Mouse (Mus musculus): ENCODE measurements around the gene Gm4131. TPM values are rescaled to one million over a fixed set of nuclear protein-coding genes. Genes with fewer than 3 reads are reported as not detected.
A peak's percentile ranks its signal among the peaks of the same experiment; 100 is the strongest.

Gene Gm4131
- polyA plus RNA-seq, 1 experiment = not detected

DNA sequence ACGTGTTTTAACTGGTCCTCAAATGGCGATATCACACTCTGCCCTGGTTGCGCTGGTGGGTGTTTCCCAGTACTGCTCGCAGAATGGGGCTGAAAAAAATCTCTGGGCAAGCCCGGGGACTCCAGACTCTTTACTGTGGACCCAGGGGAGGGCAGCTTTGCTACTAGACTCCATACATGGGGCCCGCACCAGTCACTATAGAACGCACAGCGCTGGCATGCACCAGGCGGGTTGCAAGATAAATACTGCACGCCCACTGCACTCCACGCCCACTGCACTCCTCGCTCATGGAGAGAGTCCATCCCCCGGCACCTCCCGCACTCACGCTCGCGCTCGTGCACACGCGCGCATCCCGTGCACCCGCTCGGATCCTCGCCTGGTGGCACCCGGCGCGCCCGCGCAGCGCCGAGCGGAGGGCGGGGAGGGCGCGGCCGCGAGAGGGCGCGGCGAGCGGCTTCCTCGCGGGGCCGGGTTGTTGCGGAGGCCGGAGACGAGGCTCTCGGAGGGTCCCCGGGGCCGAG, 11.4 kb downstream of the Gm4131 start, which contains the start of gene Fam124a:
Fam124a (plus strand) TSS at position 429 of the 521 bp plus-strand sequence.
- Histone ChIP-seq H3K4me1 (ENCODE audit: control insufficient read depth, insufficient read depth, low read length) (peaks cover 6% of the 10 kb centered on the region), H3K4me3 (ENCODE audit: insufficient read depth, low read length) (peak within 1 kb of the TSS; percentile 66), H3K27ac (ENCODE audit: insufficient read depth, low read length) (no peak within 1 kb of the TSS)
- TF ChIP-seq CTCF (IDR thresholded peaks at IDR 0.05; ENCODE audit: extremely low read depth, insufficient read depth, low read length) = no peak
- no peak for TF ChIP-seq POLR2A (IDR thresholded peaks at IDR 0.05; ENCODE audit: extremely low read depth, insufficient read depth, low read length)

DNA sequence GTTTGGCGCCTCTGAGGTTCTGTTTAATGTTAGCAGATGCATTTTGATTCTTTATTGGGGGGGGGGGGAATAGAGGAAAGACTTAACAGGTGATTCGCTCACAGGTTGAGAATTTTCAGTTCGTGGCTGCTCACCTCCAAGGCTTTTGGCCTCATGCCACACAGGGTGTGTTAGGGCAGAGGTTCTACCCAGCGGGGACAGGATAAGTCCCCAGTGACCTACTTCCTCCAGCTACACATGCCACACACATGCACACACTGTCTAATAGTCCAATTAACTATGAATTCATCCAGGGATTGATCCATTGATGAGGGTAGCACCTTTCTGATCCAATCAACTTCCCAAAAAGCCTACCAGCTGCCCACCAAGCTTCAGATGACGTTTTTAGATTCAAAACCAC, 12.9 kb downstream of the Gm4131 start:
- TF ChIP-seq POLR2A (IDR thresholded peaks at IDR 0.05; ENCODE audit: extremely low read depth, insufficient read depth, low read length) = no peak
- TF ChIP-seq CTCF (IDR thresholded peaks at IDR 0.05; ENCODE audit: extremely low read depth, insufficient read depth, low read length) = no peak
- Histone ChIP-seq H3K27ac (ENCODE audit: insufficient read depth, low read length) (no peak overlapping the region), H3K4me3 (ENCODE audit: insufficient read depth, low read length) (no peak overlapping the region), H3K4me1 (ENCODE audit: control insufficient read depth, insufficient read depth, low read length) (peaks cover 6% of the 10 kb centered on the region)

DNA sequence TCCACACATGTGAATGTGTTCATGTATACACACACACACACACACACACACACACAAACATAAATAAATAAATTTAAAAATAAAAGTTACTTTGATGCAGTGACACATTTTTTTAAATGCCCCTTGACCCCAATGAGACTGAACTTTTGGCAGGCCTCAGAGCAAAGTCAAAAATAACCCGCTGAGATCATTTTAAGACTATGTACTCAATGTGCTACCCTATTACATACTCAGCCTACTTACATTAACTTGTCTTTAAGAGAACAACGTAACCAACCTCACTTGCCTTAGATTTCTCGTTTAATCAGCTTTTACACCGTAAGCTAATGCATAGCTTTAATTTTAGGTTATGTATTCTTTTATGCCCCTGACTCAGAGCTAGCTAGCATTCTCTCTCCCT, 13.9 kb downstream of the Gm4131 start:
- Histone ChIP-seq H3K27ac (ENCODE audit: insufficient read depth, low read length) (no peak overlapping the region), H3K4me1 (ENCODE audit: control insufficient read depth, insufficient read depth, low read length) (0 out of 2 replicates have a peak, but pooled peaks cover 2% of the 10 kb centered on the region), H3K4me3 (ENCODE audit: insufficient read depth, low read length) (no peak overlapping the region)
- TF ChIP-seq CTCF (IDR thresholded peaks at IDR 0.05; ENCODE audit: extremely low read depth, insufficient read depth, low read length) = no peak
- no peak for TF ChIP-seq POLR2A (IDR thresholded peaks at IDR 0.05; ENCODE audit: extremely low read depth, insufficient read depth, low read length)

DNA sequence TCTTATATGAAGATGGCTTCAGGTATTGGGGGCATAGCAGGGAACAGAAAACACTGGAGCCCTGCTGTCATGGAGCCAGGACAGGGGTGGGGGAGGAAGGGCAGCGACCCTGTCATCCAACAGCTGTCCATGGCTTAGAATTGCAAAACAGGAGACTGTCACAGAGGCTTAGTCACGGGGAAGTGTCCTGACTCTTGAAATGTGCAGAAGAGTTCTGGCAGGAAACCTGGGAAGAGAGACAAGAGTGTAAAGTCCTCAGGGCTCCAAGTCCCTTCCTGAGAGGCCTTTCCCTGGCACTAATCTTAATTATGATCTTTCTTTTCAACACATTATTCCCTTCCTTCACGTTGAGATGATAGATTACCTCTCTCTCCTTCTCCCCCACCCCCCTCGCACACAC, 16.6 kb downstream of the Gm4131 start:
- no peak for TF ChIP-seq POLR2A (IDR thresholded peaks at IDR 0.05; ENCODE audit: extremely low read depth, insufficient read depth, low read length)
- TF ChIP-seq CTCF (IDR thresholded peaks at IDR 0.05; ENCODE audit: extremely low read depth, insufficient read depth, low read length) = no peak
- no peak overlapping the region for H3K27ac ChIP-seq (ENCODE audit: insufficient read depth, low read length)
- no peaks in the 10 kb centered on the region for H3K4me1 ChIP-seq (ENCODE audit: control insufficient read depth, insufficient read depth, low read length)
- no peak overlapping the region for H3K4me3 ChIP-seq (ENCODE audit: insufficient read depth, low read length)

DNA sequence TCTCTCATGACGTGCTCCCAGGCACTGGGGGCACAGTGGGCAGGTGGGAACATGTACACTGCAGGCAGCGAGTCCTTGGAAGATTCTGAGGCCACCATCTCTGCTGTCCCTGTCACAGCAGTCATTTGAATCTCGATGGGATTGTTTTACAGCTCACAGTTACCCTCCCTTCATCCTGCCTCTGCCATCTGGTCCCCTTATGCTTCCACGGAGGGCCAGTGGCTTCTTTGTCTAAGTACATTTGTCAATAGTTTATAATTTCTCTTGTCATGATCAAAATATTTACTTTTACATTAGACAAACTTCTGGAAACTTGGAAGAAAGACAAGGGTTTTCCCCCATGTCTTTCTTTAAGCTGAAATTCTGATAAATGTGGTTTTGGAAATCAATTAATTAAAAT, 20.0 kb downstream of the Gm4131 start:
- no peak for TF ChIP-seq POLR2A (IDR thresholded peaks at IDR 0.05; ENCODE audit: extremely low read depth, insufficient read depth, low read length)
- TF ChIP-seq CTCF (IDR thresholded peaks at IDR 0.05; ENCODE audit: extremely low read depth, insufficient read depth, low read length) = no peak
- Histone ChIP-seq H3K27ac (ENCODE audit: insufficient read depth, low read length) (no peak overlapping the region), H3K4me1 (ENCODE audit: control insufficient read depth, insufficient read depth, low read length) (no peaks in the 10 kb centered on the region), H3K4me3 (ENCODE audit: insufficient read depth, low read length) (no peak overlapping the region)

DNA sequence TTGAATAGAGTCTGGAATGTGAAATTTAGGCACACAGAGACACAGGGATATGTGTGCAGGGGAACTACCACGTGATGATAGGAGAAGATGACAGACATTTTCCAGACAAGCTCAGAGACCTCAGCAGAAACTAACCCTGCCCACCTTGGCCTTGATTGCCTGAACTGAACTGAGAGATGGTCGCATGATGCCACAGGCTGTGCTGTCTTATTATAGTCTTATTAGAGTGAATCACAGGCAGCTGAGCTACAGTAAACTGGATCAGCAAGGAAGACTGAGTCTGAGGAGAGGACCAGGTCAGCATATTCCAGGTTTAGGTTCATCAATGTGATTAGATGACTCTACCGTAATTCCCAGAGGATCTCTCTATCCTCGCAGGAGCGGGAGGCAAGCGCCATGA, 20.4 kb downstream of the Gm4131 start:
- H3K4me3 ChIP-seq (ENCODE audit: insufficient read depth, low read length) = no peak overlapping the region
- H3K27ac ChIP-seq (ENCODE audit: insufficient read depth, low read length) = no peak overlapping the region
- TF ChIP-seq POLR2A (IDR thresholded peaks at IDR 0.05; ENCODE audit: extremely low read depth, insufficient read depth, low read length) (no peak), CTCF (IDR thresholded peaks at IDR 0.05; ENCODE audit: extremely low read depth, insufficient read depth, low read length) (no peak)
- H3K4me1 ChIP-seq (ENCODE audit: control insufficient read depth, insufficient read depth, low read length) = no peaks in the 10 kb centered on the region

DNA sequence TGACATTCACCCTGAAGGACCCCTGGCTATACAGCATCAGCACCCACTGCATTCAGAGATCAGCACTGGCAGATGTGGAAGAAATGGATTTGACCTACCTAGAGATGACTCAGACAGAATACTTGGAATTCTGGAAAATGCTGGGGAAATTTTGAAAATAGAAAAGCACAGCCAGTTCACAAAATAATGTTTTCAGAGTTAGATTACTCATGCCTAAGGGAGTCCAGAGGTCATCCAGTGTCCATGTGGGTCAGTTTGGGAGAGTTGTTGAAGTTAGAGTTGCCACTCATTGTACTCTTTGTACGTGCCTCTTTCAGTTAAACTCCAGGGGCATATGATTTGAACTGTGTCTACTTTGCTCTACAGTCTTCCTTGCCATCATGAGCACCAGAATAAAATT, 25.0 kb downstream of the Gm4131 start:
- Histone ChIP-seq H3K4me1 (ENCODE audit: control insufficient read depth, insufficient read depth, low read length) (no peaks in the 10 kb centered on the region), H3K4me3 (ENCODE audit: insufficient read depth, low read length) (no peak overlapping the region), H3K27ac (ENCODE audit: insufficient read depth, low read length) (no peak overlapping the region)
- TF ChIP-seq CTCF (IDR thresholded peaks at IDR 0.05; ENCODE audit: extremely low read depth, insufficient read depth, low read length) (no peak), POLR2A (IDR thresholded peaks at IDR 0.05; ENCODE audit: extremely low read depth, insufficient read depth, low read length) (no peak)

DNA sequence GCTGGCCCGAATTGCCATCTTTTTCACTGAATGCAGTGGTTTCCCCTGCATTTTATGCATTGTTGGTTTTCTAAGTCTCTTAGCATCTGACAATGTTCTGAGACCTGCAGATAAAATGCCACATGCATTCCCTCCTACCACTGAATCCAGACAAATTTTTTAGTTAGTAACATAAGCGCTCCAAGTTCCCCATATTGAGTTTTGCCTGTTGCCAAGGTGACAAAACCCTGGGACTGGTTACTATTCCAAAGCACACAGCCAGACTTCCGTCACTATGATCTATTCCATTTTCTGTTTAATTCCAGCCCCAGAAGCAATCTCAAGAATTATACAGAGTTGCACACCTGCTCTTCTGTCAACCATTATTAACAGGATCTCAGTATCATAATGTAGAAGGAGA, 26.9 kb downstream of the Gm4131 start:
- H3K27ac ChIP-seq (ENCODE audit: insufficient read depth, low read length) = no peak overlapping the region
- no peaks in the 10 kb centered on the region for H3K4me1 ChIP-seq (ENCODE audit: control insufficient read depth, insufficient read depth, low read length)
- TF ChIP-seq POLR2A (IDR thresholded peaks at IDR 0.05; ENCODE audit: extremely low read depth, insufficient read depth, low read length) (no peak), CTCF (IDR thresholded peaks at IDR 0.05; ENCODE audit: extremely low read depth, insufficient read depth, low read length) (no peak)
- no peak overlapping the region for H3K4me3 ChIP-seq (ENCODE audit: insufficient read depth, low read length)

DNA sequence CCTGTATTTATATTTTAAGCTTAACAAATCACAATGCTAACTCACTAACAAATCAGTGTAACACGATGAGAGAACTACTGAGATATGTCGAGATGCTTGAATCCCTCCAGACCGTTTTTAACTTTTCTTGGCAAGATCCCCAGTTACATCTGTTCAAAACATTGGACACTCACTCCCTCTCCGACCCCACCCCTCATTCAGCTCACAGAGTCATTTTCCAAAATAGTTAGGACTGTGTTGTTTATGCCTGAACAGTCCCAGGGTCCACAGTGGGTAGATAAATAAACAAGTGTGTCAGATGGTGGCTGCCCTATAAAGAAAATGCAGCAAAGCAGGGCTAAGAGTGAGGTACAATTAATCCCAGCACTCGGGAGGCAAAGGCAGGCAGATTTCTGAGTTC, 29.7 kb downstream of the Gm4131 start:
- Histone ChIP-seq H3K27ac (ENCODE audit: insufficient read depth, low read length) (no peak overlapping the region), H3K4me3 (ENCODE audit: insufficient read depth, low read length) (no peak overlapping the region), H3K4me1 (ENCODE audit: control insufficient read depth, insufficient read depth, low read length) (no peaks in the 10 kb centered on the region)
- TF ChIP-seq CTCF (IDR thresholded peaks at IDR 0.05; ENCODE audit: extremely low read depth, insufficient read depth, low read length) (no peak), POLR2A (IDR thresholded peaks at IDR 0.05; ENCODE audit: extremely low read depth, insufficient read depth, low read length) (no peak)

DNA sequence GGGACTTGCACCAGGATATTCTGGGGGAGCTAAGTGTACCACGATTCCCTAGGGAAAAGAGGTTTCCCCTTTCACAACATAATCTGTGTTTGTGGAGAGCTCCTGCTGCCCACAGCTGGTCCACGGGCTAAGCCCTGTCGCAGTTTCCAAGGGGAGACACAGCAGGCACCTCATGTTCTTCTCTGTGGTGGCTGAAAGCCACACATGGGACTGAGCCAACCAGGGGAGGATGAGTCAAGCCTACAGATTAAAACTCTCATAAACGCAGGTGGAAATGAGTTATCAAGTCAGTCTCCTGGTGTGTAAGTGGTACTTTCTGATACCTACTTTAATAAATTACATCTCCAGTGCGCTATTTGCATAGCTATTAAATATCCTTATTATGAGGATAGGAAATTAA, 30.6 kb downstream of the Gm4131 start:
- TF ChIP-seq CTCF (IDR thresholded peaks at IDR 0.05; ENCODE audit: extremely low read depth, insufficient read depth, low read length) (no peak), POLR2A (IDR thresholded peaks at IDR 0.05; ENCODE audit: extremely low read depth, insufficient read depth, low read length) (no peak)
- no peak overlapping the region for H3K27ac ChIP-seq (ENCODE audit: insufficient read depth, low read length)
- H3K4me3 ChIP-seq (ENCODE audit: insufficient read depth, low read length) = no peak overlapping the region
- H3K4me1 ChIP-seq (ENCODE audit: control insufficient read depth, insufficient read depth, low read length) = no peaks in the 10 kb centered on the region
